Mouse (Mus musculus) T-helper 17 cell (primary cell): ENCODE measurements around the gene Rbms1.

Experiments used
- in situ Hi-C, 2 experiments: fragments of 300-600 bp; cut with MboI, MseI; formaldehyde crosslinking; loops; 1 replicate in 1 of 2; 2 replicates in 1 of 2; pipeline ENCODE4 v1.15.1; 2025; ENCODE audit warnings: high pct_unique_total_duplicates in 2 of 2

The Rbms1 gene

DNA sequence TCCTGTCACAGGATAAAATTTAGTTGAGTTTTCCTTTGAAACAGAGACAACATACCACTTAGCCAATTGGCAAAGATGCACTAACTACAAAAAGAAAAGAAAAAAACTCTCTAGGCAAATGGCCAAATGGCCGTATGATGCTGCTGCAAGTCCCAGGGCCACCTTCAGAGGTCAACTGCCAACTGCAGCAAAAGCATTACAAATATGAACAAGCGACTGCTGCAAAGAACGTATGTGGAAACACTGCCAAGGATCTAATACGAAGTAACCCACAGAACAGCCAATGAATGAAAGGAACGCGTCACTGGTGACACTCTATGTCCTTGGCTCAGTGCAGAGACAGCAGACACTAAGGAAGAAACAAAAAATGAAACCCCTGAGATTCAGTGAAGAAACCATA lies 148.2 kb downstream of the Rbms1 start:
- in situ Hi-C loops = no loop called here

DNA sequence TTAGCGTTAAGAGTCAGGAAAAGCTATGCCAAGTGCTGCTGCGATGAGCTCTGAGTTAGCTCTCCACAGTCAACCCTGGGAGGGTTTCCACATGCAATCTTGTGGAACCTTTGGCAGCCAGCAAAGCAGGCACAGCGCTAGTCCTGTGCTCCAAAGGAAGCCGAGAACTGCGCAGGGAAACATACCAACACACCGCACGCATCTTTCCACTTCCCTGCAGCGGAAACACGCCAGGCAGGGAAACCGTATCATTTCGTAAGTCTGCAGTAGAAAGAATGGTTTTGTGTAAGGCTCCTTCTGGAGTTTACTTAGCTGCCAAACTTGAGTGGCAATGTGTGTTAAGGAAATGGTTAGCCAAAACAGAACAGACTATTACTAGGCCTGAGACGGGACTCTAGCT lies 150.0 kb downstream of the Rbms1 start:
- in situ Hi-C loops = no loop called here

DNA sequence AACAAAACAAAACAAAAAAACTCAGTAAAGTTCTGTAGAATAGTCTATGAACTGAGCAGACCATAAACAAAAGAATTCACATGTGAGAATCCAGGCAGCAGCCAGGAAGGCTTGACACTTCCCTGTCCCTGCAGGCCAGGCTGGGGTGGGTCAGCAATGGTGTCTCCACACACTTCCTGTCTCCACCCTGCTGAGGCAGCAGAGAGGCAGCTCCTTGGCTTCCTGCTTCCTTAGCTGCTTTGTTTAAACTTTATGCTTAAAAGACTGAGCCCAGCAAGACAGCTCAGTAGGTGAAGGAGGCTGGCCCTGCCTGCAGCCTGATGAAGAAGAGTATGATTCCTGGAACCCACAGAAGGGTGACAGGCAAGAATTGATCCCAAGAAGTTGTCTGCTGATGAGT lies 152.4 kb downstream of the Rbms1 start:
- in situ Hi-C loops = no loop called here

DNA sequence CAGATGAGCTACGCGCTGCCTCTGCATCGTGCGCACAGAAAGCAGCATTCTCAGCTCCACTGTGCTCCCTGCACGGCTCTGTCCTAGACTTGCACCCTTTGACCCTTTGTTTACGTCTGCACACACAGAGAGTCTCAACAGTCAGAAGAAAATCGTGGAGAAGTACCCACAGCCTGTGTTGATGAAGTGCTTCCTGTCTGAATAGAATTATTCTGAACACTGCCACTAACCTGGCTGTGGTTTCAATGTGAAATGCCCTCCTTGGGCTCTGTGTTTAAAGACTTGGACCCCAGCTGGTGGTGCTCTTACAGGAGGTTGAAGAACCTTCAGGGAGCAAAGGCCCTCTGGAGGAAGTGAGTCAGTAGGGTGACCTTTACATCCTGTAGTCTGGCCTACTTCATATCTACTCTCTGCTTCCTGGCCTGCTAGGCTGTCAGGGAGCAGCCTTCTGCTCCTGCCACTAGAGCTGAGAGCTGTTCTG lies 153.5 kb downstream of the Rbms1 start:
- in situ Hi-C loops = no loop called here

DNA sequence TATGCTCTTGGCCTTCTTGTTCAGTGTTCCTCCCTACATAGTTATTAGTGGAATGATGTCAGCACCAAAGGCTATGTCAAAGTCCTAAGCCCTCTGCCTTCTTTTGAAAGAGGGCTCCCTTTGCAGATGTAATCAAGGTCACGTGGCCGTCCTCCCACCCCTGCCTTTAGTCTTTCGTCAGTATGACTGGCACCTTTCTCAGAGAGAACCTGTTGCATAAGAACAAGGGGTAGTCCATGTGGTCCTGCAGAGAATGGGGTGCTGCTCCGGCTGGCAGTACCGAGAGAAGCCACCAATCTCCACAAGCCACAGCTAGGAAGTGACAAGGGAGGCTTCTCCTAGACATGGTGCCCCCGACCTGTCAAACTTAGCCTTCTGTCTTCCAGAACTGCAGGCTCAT lies 154.2 kb downstream of the Rbms1 start:
- in situ Hi-C loops = no loop called here

DNA sequence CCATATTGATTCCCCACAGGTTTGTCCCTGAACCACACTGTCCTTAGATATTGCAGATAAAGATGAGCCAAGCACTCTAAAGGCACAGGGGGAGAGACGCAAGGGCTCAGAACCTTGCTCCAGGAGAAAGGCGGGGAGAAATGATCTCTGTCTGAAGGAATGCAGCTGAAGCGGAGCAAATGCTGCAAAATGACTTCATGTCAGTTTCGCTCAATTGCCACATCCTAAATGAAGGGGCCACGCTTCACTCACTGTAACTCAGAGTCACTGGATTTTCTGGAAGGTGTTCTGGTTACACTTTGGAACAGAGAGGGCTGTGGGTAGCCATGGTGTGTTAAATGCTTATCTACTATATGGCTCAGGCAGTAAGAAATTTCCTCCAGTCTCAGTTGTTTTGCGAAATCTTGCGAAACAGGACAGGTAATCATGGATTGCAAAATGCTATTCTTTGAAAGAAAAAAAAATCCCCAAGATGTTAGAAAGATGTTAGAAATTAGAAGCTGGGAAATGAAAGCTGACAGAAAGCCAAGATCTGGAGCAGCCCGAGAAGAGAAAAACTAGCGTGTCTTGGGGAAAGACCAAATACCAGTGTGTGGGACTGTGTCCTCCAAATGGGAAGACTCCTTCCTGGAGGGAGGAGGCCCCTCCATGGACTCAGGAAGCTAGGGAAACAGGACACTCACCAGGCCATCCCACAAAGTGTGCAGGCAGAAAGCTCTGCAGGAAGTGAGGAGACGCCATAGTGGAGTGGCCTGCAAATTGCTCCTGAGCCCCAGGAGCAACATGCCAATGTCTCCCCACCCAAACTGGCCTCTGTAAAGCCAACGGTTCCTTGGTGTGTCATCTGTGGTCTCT lies 155.4 kb downstream of the Rbms1 start:
- in situ Hi-C loops = no loop called here

DNA sequence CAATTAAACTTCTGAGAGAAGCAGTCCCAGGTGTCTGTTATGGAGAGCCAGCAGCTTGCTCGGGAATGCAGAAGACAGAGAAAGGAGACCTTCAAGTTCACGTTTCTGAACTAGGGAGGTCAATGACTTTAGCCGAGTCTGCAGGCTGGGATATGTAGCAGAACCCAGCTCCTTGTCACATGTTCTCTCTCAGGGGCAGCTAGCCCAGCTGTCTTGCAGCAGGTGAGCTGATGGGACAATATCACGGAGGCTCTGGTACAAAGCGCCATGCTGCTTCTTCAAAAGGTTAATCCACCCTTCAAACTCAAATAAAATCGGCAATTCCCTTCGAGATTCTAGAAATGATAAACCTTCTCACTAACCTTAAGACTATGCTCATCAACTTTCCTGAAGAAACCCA lies 158.2 kb downstream of the Rbms1 start:
- in situ Hi-C loops = no loop called here

DNA sequence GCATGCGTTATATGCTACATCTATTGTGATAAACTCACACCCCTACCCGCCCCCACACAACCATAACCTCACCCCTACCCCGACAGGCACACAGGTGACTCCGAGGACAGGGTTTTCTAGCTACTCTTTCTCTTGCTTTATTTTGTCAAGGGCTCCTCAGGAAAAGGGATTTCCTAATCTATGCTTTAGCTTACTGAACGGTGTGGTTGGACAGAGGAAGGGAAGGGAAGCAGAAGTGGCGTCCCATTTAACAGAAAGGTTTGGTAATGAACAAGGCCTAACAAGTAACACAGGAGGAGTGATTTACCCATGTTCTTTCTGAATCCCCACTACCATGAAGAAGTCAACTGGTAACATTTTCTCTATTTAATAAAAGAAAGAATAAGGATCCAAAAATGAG lies 159.6 kb downstream of the Rbms1 start:
- in situ Hi-C loops = no loop called here

DNA sequence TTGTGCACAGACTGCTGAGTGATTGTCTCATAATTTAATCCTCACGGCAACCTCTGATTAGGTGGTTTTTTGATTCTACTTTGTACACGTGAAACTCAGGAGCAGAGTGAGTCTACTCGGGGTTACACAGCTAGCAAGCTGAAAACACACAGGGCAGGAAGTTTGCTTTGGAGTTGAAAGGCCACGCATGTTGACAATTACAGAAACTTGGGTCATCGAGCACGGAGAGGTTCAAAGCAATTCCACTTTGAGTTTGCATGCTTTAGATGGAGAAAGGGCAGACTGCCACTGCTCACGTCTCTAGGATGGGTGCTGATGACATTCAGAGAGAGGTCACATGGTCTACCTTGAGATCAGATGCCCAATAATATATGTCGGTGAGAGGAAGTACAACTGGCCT lies 160.2 kb downstream of the Rbms1 start:
- in situ Hi-C loops = no loop called here

DNA sequence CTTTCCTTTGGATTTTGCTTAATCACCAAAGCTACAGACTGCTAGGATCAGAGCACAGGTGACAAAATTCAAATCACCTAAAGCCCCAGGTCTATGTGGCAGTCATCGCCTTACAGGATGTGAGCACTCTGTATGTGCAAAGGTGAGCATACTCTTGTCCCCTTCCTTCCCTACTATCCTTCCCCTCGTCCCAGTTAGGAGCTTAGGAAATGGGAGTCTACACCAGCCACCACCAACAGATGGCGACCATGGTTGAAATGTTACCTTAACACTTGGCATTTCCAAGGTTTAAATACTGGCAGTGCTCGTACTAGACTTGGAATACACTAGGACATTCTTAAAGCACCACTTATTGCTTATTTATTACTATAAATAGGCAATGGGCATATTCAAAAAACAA lies 160.8 kb downstream of the Rbms1 start:
- in situ Hi-C loops = no loop called here

DNA sequence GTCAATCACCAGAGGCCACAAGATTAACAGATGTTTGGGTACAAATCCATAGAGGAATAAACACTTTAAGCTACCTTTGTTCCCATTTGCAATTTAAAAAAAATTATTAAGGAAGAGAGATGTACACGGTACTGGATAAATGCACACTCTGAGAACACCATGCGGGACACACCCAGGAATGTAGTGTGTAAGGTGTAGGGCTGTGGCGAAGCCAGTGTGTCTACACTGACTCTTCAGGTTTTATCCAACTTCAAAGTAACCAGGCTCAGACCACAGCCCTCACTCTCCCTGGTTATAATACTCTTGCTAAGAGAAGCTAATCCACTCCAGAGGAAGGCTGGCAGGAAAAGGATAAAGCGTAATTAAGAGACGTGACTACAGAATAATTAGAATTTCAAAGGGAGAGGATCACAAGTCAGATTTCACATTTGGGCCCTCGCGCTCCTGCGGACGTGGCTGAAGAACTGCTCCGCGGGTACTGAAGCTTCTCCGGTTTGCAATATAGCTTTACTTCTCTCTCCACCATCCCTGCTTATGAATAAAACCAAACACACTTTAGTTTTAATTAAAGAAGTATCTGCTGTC lies 161.3 kb downstream of the Rbms1 start:
- in situ Hi-C loops = no loop called here

DNA sequence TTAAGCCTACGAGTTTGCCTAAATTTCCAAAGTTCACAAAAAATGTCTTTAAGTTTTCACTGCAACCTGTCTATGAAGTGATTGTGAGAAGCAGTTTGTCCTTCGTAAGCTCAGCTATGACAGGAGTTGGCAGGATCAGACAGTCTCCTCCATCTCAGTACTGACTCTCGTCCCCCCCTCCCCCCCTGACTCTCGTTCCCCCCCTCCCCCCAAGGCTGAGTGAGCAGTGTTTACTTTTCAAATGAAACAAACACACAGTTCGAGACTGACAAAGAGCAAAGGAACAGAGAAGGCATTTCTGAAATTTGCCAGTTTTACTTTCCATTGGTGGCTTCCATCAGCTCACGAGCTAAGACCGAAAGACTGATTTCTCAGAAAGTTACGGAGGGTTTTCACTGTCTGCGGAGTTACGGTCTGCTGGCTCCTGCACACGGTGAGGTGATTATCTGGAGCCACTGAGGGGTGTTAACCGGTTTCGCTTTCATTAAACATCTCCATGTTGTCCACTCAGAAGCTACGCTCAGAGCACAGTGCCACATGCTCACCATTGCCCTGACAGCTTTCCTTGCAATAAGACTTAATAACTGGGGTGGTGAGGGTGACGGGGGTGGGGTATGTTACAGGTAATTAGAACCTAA lies 162.0 kb downstream of the Rbms1 start:
- in situ Hi-C loops = no loop called here

DNA sequence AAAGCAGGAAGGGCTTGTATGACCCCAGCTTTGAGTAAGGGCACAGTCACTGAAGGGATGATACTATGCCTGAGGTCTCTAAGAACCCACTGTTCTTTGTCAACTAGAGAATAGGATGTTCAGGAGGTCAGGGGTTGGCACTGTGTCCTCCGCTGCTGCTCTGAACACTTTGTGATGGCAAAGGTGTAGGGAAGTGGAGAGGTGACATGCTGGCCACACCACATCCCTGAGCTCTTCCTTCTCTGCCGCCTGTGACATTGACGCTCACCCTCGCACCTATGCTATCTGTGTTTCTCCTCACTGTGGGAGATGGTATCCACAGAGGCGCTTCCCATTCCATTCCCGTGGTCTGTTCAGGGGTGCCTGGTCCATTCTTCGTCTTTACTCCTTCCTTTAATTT lies 163.2 kb downstream of the Rbms1 start:
- in situ Hi-C loops = no loop called here

DNA sequence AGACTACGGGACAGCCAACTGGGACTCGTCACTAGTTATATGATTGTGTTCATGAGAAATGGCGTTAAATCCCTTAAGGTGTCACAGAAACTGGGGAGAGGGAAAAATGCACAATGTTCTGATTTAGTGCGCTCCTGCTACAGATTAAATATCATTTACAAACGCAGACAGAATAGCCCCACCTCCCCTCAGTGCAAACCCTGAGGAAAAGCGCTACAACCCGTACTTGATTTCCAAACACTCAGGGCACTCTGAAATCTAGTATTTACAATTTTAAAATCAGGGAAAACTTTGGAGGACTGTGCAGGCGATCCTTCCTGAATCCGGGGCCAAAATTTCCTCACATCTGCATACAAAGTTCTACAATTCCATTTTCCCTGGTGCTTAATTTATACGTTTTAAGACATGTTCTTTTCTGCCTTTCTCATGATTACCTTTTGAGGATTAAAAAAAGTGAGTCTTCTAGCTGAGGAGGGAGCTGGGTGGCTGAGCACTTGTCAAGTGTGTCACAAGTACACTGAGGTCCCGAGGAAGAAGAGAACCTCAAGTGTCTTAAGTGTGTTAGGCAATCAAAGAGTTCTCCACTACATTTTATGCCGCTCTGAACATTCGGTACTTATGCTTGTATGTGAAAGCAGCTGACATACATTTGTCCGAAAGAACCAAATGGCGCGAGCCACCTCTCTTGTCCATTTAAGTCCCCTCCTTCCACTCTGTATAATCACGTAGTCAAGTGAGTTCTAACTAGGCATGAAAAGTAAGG lies 164.0 kb downstream of the Rbms1 start:
- in situ Hi-C loops = no loop called here

DNA sequence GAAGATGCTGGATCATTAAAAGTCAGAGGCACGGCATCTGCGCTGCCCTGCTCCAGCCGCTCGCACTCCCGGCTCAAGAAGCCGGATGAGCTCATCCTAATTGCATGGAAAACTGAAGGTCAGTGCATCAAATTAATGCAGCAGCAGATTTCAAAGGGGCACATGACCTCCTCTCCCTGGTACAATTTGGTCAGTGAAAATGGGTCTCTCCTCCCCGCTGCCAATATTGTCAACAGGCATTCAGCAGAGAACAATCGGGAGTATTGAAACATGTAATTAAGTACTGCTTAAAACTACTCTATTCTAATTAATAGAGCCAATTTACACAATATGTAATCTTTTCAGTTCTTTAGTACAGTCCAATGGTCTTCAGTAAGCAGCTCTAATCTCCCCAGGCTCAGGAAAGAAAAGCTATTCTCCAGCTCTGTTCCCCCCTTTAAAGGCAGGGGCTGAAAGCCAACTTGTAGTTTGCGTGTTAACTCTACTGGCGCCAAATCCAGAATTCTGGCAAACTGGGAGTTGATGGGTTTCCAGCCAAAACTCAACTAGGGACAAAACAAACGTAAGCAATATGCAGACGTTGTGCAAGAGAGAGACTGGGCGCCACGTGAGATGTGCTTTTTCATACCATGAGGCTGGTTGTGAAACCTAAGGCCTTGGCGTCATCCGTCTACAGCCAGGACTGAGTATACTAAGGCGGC lies 165.9 kb downstream of the Rbms1 start:
- in situ Hi-C loops = no loop called here

DNA sequence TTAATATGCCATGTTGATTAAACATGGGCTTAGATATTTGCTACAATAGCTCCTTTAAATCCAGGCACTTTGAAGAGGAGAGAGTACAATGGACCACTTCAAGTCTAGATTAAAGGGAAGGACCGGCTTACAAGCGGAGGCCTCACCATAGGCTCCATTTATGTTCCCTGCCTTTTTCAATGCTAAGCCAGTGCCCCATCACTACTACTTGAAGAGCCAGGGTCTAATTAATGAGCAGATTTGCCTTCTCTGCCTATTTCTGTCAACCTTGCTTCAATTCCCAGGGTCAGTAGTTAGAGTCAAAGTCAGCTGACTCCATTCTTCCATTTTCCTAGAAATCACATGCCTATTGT lies 166.4 kb downstream of the Rbms1 start:
- in situ Hi-C loops = no loop called here

DNA sequence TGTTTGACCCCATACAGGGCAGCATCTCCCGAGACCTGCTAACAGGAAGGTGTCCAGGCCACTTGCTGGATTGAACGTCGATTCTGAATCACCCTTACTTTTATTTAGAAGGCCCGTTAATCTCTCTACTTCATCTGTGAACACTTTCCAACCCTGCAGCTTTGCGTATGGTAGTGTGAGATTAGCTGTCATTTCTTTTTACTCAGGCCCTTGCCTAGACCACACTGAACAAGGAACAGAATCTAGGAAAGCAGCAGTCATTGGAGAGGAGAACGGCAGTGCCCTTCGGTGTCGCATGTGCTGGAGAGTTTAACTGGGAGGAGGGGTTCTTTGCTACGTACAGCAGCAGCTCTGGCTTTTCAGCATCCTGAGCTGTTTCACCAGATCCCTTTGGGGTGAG lies 167.1 kb downstream of the Rbms1 start:
- in situ Hi-C loops = no loop called here

DNA sequence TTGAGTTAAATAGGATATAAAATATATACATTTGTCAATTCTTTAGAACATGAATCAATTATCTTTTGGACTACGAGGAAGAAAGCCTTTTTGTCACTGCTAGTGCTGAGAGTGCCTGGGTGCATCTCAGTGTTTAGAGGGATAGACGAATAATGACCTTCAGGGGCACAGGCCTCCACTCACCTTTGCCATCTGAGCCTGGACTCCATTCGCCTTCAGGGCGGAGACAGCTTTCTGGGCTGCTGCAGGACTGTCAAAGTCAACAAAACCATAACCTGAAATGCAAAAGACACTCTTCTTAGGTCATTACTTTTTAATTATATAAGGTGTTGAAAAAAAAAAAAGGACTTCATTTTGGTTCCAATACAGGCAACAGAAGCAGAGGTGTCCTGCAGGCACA lies 170.5 kb downstream of the Rbms1 start:
- in situ Hi-C loops = no loop called here

DNA sequence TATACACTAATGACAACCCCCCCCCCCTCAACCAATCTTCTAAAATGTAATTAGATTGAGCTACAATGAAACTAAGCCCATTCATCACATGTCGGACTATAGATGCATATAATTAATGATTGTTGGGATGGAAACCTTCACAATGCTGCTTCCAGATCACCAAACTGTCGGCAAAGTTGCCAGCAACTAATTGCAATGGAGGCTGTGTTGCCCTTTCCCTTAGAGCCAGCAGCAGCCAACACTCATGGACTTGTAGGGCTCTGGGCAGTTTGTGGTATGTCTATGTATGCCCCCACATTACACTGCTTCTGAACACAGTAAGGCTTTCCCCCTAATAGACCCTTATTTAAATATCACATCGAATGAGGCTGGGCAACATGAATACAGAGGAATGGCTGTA lies 173.9 kb downstream of the Rbms1 start:
- in situ Hi-C loops = no loop called here

DNA sequence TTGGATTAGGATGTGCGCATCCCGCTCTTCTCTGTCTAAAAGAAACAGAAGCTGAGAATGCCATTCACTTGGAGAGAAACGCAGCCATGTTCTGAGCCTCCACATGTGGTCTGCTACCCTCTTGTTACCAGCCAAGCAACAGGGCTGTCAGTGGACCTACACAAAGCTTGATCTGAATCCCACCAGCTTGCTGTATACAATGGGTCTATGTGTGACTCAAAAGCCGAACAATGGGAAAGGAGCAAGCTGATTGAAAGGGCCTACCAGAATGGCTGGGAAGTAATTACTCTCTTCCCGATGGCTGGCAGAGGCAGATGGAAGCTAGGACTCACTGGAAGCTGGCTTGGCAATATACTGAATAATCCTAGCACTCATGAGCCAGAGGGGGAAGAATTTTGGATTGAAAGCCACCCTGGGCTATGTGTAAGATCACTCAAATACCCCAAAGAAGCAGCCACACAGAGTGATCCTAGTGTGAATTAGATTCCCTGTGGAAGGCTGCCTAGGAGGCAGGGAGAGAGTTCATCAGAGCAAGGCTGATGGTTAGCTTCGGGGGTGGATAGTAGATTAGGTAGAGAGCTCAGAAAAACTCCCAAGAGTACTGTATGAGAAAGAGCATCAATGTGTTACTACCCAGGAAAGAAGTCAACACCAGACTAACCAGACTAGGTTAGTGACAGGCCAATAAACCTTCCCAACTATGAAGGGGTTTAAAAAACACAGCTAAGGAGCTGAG lies 174.7 kb downstream of the Rbms1 start:
- in situ Hi-C loops = no loop called here

DNA sequence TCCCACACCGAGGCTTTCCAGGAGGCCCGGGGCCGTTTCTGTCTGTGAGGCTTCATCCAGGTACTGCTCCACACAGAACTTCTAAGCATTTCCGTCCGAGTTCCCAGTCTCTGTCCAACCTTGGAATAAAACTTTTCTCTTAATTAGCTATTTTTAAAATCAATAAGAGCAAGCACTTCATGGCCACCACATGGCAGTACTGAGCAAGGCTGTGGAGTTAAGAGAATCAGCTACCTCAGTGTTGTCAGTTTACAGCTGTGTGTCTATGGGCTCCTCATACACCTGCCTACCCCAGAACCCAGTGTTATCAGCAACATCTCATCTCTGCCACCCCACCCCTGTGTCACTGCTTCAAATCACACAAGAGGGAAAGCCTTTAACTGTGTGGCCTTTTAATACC lies 175.9 kb downstream of the Rbms1 start:
- in situ Hi-C loops = no loop called here
